Mouse (Mus musculus) embryonic facial prominence, embryonic 10.5 days (tissue): ENCODE measurements around the gene Tceal8. TPM values are rescaled to one million over a fixed set of nuclear protein-coding genes. Genes with fewer than 3 reads are reported as not detected.

Source experiments
- microRNA-seq: library from miRNA; unstranded; fragments of <30 nt; microRNA quantifications from one replicate; pipeline ENCODE4, GENCODE M21; 2017
- polyA plus RNA-seq: library from polyadenylated mRNA; unstranded; fragments of >200 nt; fragmentation: Nextera tagmentation; extraction: Ambion mirVana; gene quantifications from 2 replicates; pipeline ENCODE4 v1.2.1, GENCODE M21; 2016

The Tceal8 gene
- polyA plus RNA-seq, 1 experiment from 2014 or later: 213 TPM

Small RNA genes lying within 50 kb of the gene (microRNA-seq; reads per million reads assigned to microRNA genes)
- gene Mir6383: not detected

Other genes starting within 250 kb of the Tceal8 start
- 89.6 and 91.8 TPM in 2 replicates for gene Arxes2, start 178.5 kb downstream of the Tceal8 start, polyA plus RNA-seq
- 36.0 and 40.5 TPM in 2 replicates for gene Arxes1, start 139.0 kb downstream of the Tceal8 start, polyA plus RNA-seq
- gene Bex2, start 104.1 kb downstream of the Tceal8 start, polyA plus RNA-seq: 249 and 257 TPM in 2 replicates
- gene Nxf3, start 87.1 kb downstream of the Tceal8 start, polyA plus RNA-seq: not detected in 2 replicates
- 96.6 and 96.9 TPM in 2 replicates for gene Bex4, start 33.3 kb downstream of the Tceal8 start, polyA plus RNA-seq
- gene Tceal5, start 31.5 kb upstream of the Tceal8 start, polyA plus RNA-seq: 4.8 and 5.6 TPM in 2 replicates
- gene Tceal7, start 42.4 kb upstream of the Tceal8 start, polyA plus RNA-seq: 0.58 and 0.82 TPM in 2 replicates
- gene Bex1, start 43.2 kb upstream of the Tceal8 start, polyA plus RNA-seq: 135 and 145 TPM in 2 replicates
- gene Tceal9, start 72.7 kb upstream of the Tceal8 start, polyA plus RNA-seq: 471 and 531 TPM in 2 replicates
- gene Bex3, start 97.9 kb upstream of the Tceal8 start, polyA plus RNA-seq: 691 TPM in 2 replicates